ENCODE assay signal across 11 mouse cellular contexts in genomic region chr17:46647279-46647678, GRCm38 (mm10). TPM values are rescaled to one million over a fixed set of nuclear protein-coding genes. Genes with fewer than 3 reads are reported as not detected.
DNase-seq lines count a peak whose midpoint lies in the region; ATAC-seq and TF ChIP-seq lines count a peak whose summit lies in the region.
"Had no signal": no experiment of that assay in that cellular context is flagged by ENCODE, and none has a peak within 500 bp of the region (broad histone marks: within the 10 kb centered on the region; RNA-seq: fewer than 3 reads in every experiment).

No protein-coding gene starts in this region.

- no peak for ATAC-seq in forebrain, embryonic 16.5 days
- no peak for ATAC-seq in liver, embryonic 11.5 days (replicated peaks; ENCODE audit: low FRiP score)
- no peak for ATAC-seq in limb, embryonic 11.5 days (ENCODE audit: insufficient number of reproducible peaks, low FRiP score, low TSS enrichment, low read depth)
- ATAC-seq: Patski had no signal

- no peak overlapping the region for H3K4me2 ChIP-seq in forebrain, embryonic 16.5 days (ENCODE audit: low read length)
- H3K4me2 ChIP-seq in liver, embryonic 11.5 days, result peak overlapping the region; percentile 86
- H3K4me2 ChIP-seq in limb, embryonic 11.5 days (ENCODE audit: low read depth, severe bottlenecking), result 0 out of 2 replicates have a peak overlapping the region, but pooled peaks have one; percentile 90
- peak overlapping the region; percentile 96 for H3K4me2 ChIP-seq in myocyte (ENCODE audit: low read depth)

- TF ChIP-seq POLR2A in myocyte (IDR thresholded peaks at IDR 0.05; ENCODE audit: insufficient read length, low read depth), result no peak

- H3ac ChIP-seq in myocyte (ENCODE audit: control insufficient read depth, insufficient read length), result no peak overlapping the region

- peaks cover 56% of the 10 kb centered on the region for H3K4me1 ChIP-seq in forebrain, embryonic 10.5 days
- peaks cover 39% of the 10 kb centered on the region for H3K4me1 ChIP-seq in forebrain, embryonic 16.5 days (replicated peaks; ENCODE audit: control insufficient read depth, insufficient read depth, low read length)
- H3K4me1 ChIP-seq in liver, embryonic 11.5 days (replicated peaks; ENCODE audit: control insufficient read depth, insufficient read depth, low read length), result peaks cover 32% of the 10 kb centered on the region
- H3K4me1 ChIP-seq in limb, embryonic 11.5 days (ENCODE audit: control insufficient read depth, insufficient read depth, low read length), result peaks cover 21% of the 10 kb centered on the region

- H3K27me3 ChIP-seq in forebrain, embryonic 10.5 days (ENCODE audit: poor library complexity, severe bottlenecking), result no peaks in the 10 kb centered on the region
- H3K27me3 ChIP-seq in forebrain, embryonic 16.5 days (replicated peaks; ENCODE audit: control insufficient read depth, insufficient read depth, low read length), result no peaks in the 10 kb centered on the region
- no peaks in the 10 kb centered on the region for H3K27me3 ChIP-seq in liver, embryonic 11.5 days (replicated peaks; ENCODE audit: control insufficient read depth, insufficient read depth, low read length)
- no peaks in the 10 kb centered on the region for H3K27me3 ChIP-seq in limb, embryonic 11.5 days (ENCODE audit: control insufficient read depth, insufficient read depth, low read length)
- no peaks in the 10 kb centered on the region for H3K27me3 ChIP-seq in myocyte (ENCODE audit: control insufficient read depth, insufficient read depth, insufficient read length)
- H3K27me3 ChIP-seq: Patski had no signal

- DNase-seq in forebrain, embryonic 10.5 days (ENCODE audit: extremely low spot score, low spot score), result no peak
- no peak for DNase-seq in liver, embryonic 11.5 days (ENCODE audit: low spot score)
- DNase-seq in liver, result no peak
- DNase-seq in limb, embryonic 11.5 days (ENCODE audit: low spot score), result no peak
- DNase-seq in gastrocnemius, postnatal 14 days, result no peak
- DNase-seq in cerebellum, adult 8-10 months, result no peak
- DNase-seq: cerebellum, postnatal 36 days; kidney, adult 2 months had no signal

- 89% methylated on average over 7 of the region's 7 CpGs for WGBS in forebrain, embryonic 10.5 days
- WGBS in forebrain, embryonic 16.5 days, result 93% methylated on average over 7 of the region's 7 CpGs
- 92% methylated on average over 7 of the region's 7 CpGs for WGBS in liver, embryonic 11.5 days
- 91% methylated on average over 7 of the region's 7 CpGs for WGBS in limb, embryonic 11.5 days

- H3K9me3 ChIP-seq in forebrain, embryonic 10.5 days, result no peaks in the 10 kb centered on the region
- H3K9me3 ChIP-seq in forebrain, embryonic 16.5 days (ENCODE audit: control insufficient read depth, low read length), result no peaks in the 10 kb centered on the region
- H3K9me3 ChIP-seq in liver, embryonic 11.5 days (ENCODE audit: control insufficient read depth, low read length), result no peaks in the 10 kb centered on the region
- H3K9me3 ChIP-seq in limb, embryonic 11.5 days (ENCODE audit: control insufficient read depth, low read length), result no peaks in the 10 kb centered on the region

- H3K27ac ChIP-seq in forebrain, embryonic 10.5 days, result no peak overlapping the region
- H3K27ac ChIP-seq in forebrain, embryonic 16.5 days (ENCODE audit: low read length), result no peak overlapping the region
- no peak overlapping the region for H3K27ac ChIP-seq in liver, embryonic 11.5 days (ENCODE audit: low read depth, low read length)
- no peak overlapping the region for H3K27ac ChIP-seq in limb, embryonic 11.5 days (replicated peaks; ENCODE audit: low read depth, low read length)

- peaks cover 23% of the 10 kb centered on the region for H3K36me3 ChIP-seq in forebrain, embryonic 10.5 days (replicated peaks)
- no peaks in the 10 kb centered on the region for H3K36me3 ChIP-seq in forebrain, embryonic 16.5 days (ENCODE audit: control insufficient read depth, insufficient read depth)
- no peaks in the 10 kb centered on the region for H3K36me3 ChIP-seq in liver, embryonic 11.5 days (ENCODE audit: control insufficient read depth, insufficient read depth, low read length)
- H3K36me3 ChIP-seq in limb, embryonic 11.5 days (ENCODE audit: control insufficient read depth, insufficient read depth, low read length), result no peaks in the 10 kb centered on the region
- H3K36me3 ChIP-seq in myocyte (ENCODE audit: control insufficient read depth, insufficient read depth), result peaks cover 5% of the 10 kb centered on the region

- no peak overlapping the region for H3K9ac ChIP-seq in forebrain, embryonic 16.5 days (replicated peaks; ENCODE audit: low read depth, low read length)
- H3K9ac ChIP-seq in liver, embryonic 11.5 days (ENCODE audit: low read depth, low read length), result peak overlapping the region; percentile 84
- H3K9ac ChIP-seq in limb, embryonic 11.5 days (ENCODE audit: low read length), result no peak overlapping the region

- H3K4me3 ChIP-seq in forebrain, embryonic 10.5 days, result peak overlapping the region; percentile 87
- H3K4me3 ChIP-seq in forebrain, embryonic 16.5 days (replicated peaks; ENCODE audit: low read length), result no peak overlapping the region
- peak overlapping the region; percentile 72 for H3K4me3 ChIP-seq in liver, embryonic 11.5 days (ENCODE audit: low read depth, low read length)
- no peak overlapping the region for H3K4me3 ChIP-seq in limb, embryonic 11.5 days (ENCODE audit: low read depth, low read length)
- peak overlapping the region; percentile 78 for H3K4me3 ChIP-seq in myocyte

- intact Hi-C loops in gastrocnemius, postnatal 14 days (cut with DNase I; ENCODE audit: low total_unique reads), result no loop called here

- peaks cover 12% of the 10 kb centered on the region for H3K79me2 ChIP-seq in myocyte (ENCODE audit: control insufficient read depth, insufficient read depth)

TF ChIP-seq in myocyte, 11 proteins besides CTCF, POLR2A, EP300 and RAD21:
- TF ChIP-seq MYOD1 (IDR thresholded peaks at IDR 0.05; ENCODE audit: control insufficient read depth in 1 of 3, insufficient read length in 2 of 3, low read depth in 2 of 3) (no peak), REST (IDR thresholded peaks at IDR 0.05; ENCODE audit: insufficient read depth, insufficient read length) (no peak), MAX (IDR thresholded peaks at IDR 0.05; ENCODE audit: low read depth) (no peak), SRF (IDR thresholded peaks at IDR 0.05; ENCODE audit: control insufficient read depth, insufficient read length, low read depth) (no peak), CEBPB (IDR thresholded peaks at IDR 0.05; ENCODE audit: insufficient read depth, poor library complexity, severe bottlenecking) (no peak), POLR2AphosphoS2 (IDR thresholded peaks at IDR 0.05; ENCODE audit: insufficient read length, low read depth) (no peak), E2F4 (IDR thresholded peaks at IDR 0.05; ENCODE audit: insufficient read depth) (no peak), USF1 (IDR thresholded peaks at IDR 0.05; ENCODE audit: low read depth) (no peak), TCF3 (IDR thresholded peaks at IDR 0.05; ENCODE audit: insufficient read length, low read depth) (no peak), TCF12 (IDR thresholded peaks at IDR 0.05; ENCODE audit: insufficient read depth, poor library complexity, severe bottlenecking) (no peak), MYOG (IDR thresholded peaks at IDR 0.05; ENCODE audit: control insufficient read depth in 1 of 3, insufficient read depth in 1 of 3, insufficient read length in 2 of 3, low read depth in 2 of 3) (no peak)

RNA-seq across cellular contexts. Expression of gene Mrpl2, which starts 1.2 kb away (rescaled TPM):
- 136 and 137 TPM in 2 replicates for polyA plus RNA-seq in forebrain, embryonic 10.5 days (2016; fragmentation: Nextera tagmentation; extraction: Ambion mirVana)
- 66.1 and 74.9 TPM in 2 replicates for polyA plus RNA-seq in forebrain, embryonic 16.5 days (2015; fragmentation: Nextera tagmentation; extraction: Ambion mirVana)
- polyA plus RNA-seq in liver, embryonic 11.5 days (2014; fragmentation: Nextera tagmentation; extraction: Ambion mirVana), result 151 and 165 TPM in 2 replicates
- polyA plus RNA-seq in limb, embryonic 11.5 days (2014; fragmentation: Nextera tagmentation; extraction: Ambion mirVana), result 106 and 126 TPM in 2 replicates
- 248 TPM for polyA plus RNA-seq in myocyte (2012; fragmentation: generic; extraction: Trizol)
- 100 to 1,000 TPM; 102 to 107 TPM for total RNA-seq in gastrocnemius, postnatal 14 days (2021)

RNA-seq across cellular contexts. Expression of gene Klc4, which starts 1.5 kb away (rescaled TPM):
- 29.1 and 31.8 TPM in 2 replicates for polyA plus RNA-seq in forebrain, embryonic 10.5 days (2016; fragmentation: Nextera tagmentation; extraction: Ambion mirVana)
- 42.8 and 43.9 TPM in 2 replicates for polyA plus RNA-seq in forebrain, embryonic 16.5 days (2015; fragmentation: Nextera tagmentation; extraction: Ambion mirVana)
- 10.8 and 12.3 TPM in 2 replicates for polyA plus RNA-seq in liver, embryonic 11.5 days (2014; fragmentation: Nextera tagmentation; extraction: Ambion mirVana)
- polyA plus RNA-seq in limb, embryonic 11.5 days (2014; fragmentation: Nextera tagmentation; extraction: Ambion mirVana), result 23.8 and 25.7 TPM in 2 replicates
- 19.2 TPM for polyA plus RNA-seq in myocyte (2012; fragmentation: generic; extraction: Trizol)
- total RNA-seq in gastrocnemius, postnatal 14 days (2021), result 10 to 100 TPM; 13.7 to 14.9 TPM

RNA-seq across cellular contexts. Expression of gene Cul7, which starts 2.9 kb away (rescaled TPM):
- 38.0 and 40.9 TPM in 2 replicates for polyA plus RNA-seq in forebrain, embryonic 10.5 days (2016; fragmentation: Nextera tagmentation; extraction: Ambion mirVana)
- polyA plus RNA-seq in forebrain, embryonic 16.5 days (2015; fragmentation: Nextera tagmentation; extraction: Ambion mirVana), result 38.8 and 42.8 TPM in 2 replicates
- polyA plus RNA-seq in liver, embryonic 11.5 days (2014; fragmentation: Nextera tagmentation; extraction: Ambion mirVana), result 24.1 and 28.2 TPM in 2 replicates
- polyA plus RNA-seq in limb, embryonic 11.5 days (2014; fragmentation: Nextera tagmentation; extraction: Ambion mirVana), result 34.6 and 36.3 TPM in 2 replicates
- polyA plus RNA-seq in myocyte (2012; fragmentation: generic; extraction: Trizol), result 44.4 TPM
- 10 to 100 TPM; 20.1 to 25.5 TPM for total RNA-seq in gastrocnemius, postnatal 14 days (2021)

RNA-seq across cellular contexts. Expression of gene Ptk7, which starts 18.0 kb away (rescaled TPM):
- polyA plus RNA-seq in forebrain, embryonic 10.5 days (2016; fragmentation: Nextera tagmentation; extraction: Ambion mirVana), result 66.0 and 68.4 TPM in 2 replicates
- polyA plus RNA-seq in forebrain, embryonic 16.5 days (2015; fragmentation: Nextera tagmentation; extraction: Ambion mirVana), result 33.9 and 36.5 TPM in 2 replicates
- polyA plus RNA-seq in liver, embryonic 11.5 days (2014; fragmentation: Nextera tagmentation; extraction: Ambion mirVana), result 24.5 and 24.7 TPM in 2 replicates
- polyA plus RNA-seq in limb, embryonic 11.5 days (2014; fragmentation: Nextera tagmentation; extraction: Ambion mirVana), result 50.3 and 60.4 TPM in 2 replicates
- 15.6 TPM for polyA plus RNA-seq in myocyte (2012; fragmentation: generic; extraction: Trizol)
- total RNA-seq in gastrocnemius, postnatal 14 days (2021), result 1 to 10 TPM; 5.8 to 7.2 TPM

RNA-seq across cellular contexts. Expression of gene Rrp36, which starts 26.9 kb away (rescaled TPM):
- polyA plus RNA-seq in forebrain, embryonic 10.5 days (2016; fragmentation: Nextera tagmentation; extraction: Ambion mirVana), result 69.0 and 70.1 TPM in 2 replicates
- polyA plus RNA-seq in forebrain, embryonic 16.5 days (2015; fragmentation: Nextera tagmentation; extraction: Ambion mirVana), result 47.7 and 51.1 TPM in 2 replicates
- 52.0 and 56.5 TPM in 2 replicates for polyA plus RNA-seq in liver, embryonic 11.5 days (2014; fragmentation: Nextera tagmentation; extraction: Ambion mirVana)
- 59.8 and 61.3 TPM in 2 replicates for polyA plus RNA-seq in limb, embryonic 11.5 days (2014; fragmentation: Nextera tagmentation; extraction: Ambion mirVana)
- 45.8 TPM for polyA plus RNA-seq in myocyte (2012; fragmentation: generic; extraction: Trizol)
- 10 to 100 TPM in 1 of 2 experiments, 1 to 10 TPM in 1; 9.5 to 11.8 TPM for total RNA-seq in gastrocnemius, postnatal 14 days (2021)

Comparison
In these comparisons a context has a peak if more than half of its experiments do, and no peak if none do; other contexts are left out.
1. H3K4me3 ChIP-seq: peak in forebrain, embryonic 10.5 days (single experiment), liver, embryonic 11.5 days (single experiment) and myocyte (single experiment); none in forebrain, embryonic 16.5 days (single experiment) and limb, embryonic 11.5 days (single experiment).